Mouse (Mus musculus): ENCODE results near the gene 4933427D14Rik. TPM values are rescaled to one million over a fixed set of nuclear protein-coding genes. Genes with fewer than 3 reads are reported as not detected.
A peak's percentile ranks its signal among the peaks of the same experiment; 100 is the strongest.

The 4933427D14Rik gene
- polyA plus RNA-seq, 1 experiment from 2014 or later: 26.3 TPM

GRCm38 (mm10) chr11:72155186-72155980 is 51.9 kb downstream of the 4933427D14Rik start:
- peaks cover 11% of the 10 kb centered on the region for H3K4me1 ChIP-seq (replicated peaks)
- no peak for ATAC-seq (ENCODE audit: low FRiP score)
- no peak overlapping the region for H3K4me2 ChIP-seq
- H3K9me3 ChIP-seq: no peaks in the 10 kb centered on the region
- H3K9ac ChIP-seq: 0 out of 2 replicates have a peak overlapping the region, but pooled peaks have one; percentile 39
- peaks cover 68% of the 10 kb centered on the region for H3K36me3 ChIP-seq
- WGBS: 55% methylated on average over 11 of the region's 11 CpGs
- H3K4me3 ChIP-seq: no peak overlapping the region
- H3K27ac ChIP-seq: peak overlapping the region; percentile 71
- no peaks in the 10 kb centered on the region for H3K27me3 ChIP-seq

GRCm38 (mm10) chr11:72153122-72153862 is 54.0 kb downstream of the 4933427D14Rik start:
- Histone ChIP-seq H3K36me3 (peaks cover 49% of the 10 kb centered on the region), H3K4me3 (no peak overlapping the region), H3K27ac (no peak overlapping the region), H3K27me3 (no peaks in the 10 kb centered on the region), H3K9ac (no peak overlapping the region), H3K4me2 (no peak overlapping the region), H3K4me1 (replicated peaks) (peaks cover 16% of the 10 kb centered on the region), H3K9me3 (no peaks in the 10 kb centered on the region)
- 84% methylated on average over 12 of the region's 12 CpGs for WGBS
- no peak for ATAC-seq (ENCODE audit: low FRiP score)

- H3K4me2 ChIP-seq: no peak overlapping the region
- H3K27me3 ChIP-seq: no peaks in the 10 kb centered on the region
- H3K36me3 ChIP-seq: peaks cover 33% of the 10 kb centered on the region
- WGBS: 67% methylated on average over 2 of the region's 2 CpGs
- no peak for ATAC-seq (ENCODE audit: low FRiP score)
- peaks cover 26% of the 10 kb centered on the region for H3K4me1 ChIP-seq (replicated peaks)
- H3K9me3 ChIP-seq: no peaks in the 10 kb centered on the region
- H3K4me3 ChIP-seq: no peak overlapping the region
- no peak overlapping the region for H3K9ac ChIP-seq
- H3K27ac ChIP-seq: no peak overlapping the region
These were observed 56.1 kb downstream of the 4933427D14Rik start for GRCm38 (mm10) chr11:72151120-72151519.

DNA sequence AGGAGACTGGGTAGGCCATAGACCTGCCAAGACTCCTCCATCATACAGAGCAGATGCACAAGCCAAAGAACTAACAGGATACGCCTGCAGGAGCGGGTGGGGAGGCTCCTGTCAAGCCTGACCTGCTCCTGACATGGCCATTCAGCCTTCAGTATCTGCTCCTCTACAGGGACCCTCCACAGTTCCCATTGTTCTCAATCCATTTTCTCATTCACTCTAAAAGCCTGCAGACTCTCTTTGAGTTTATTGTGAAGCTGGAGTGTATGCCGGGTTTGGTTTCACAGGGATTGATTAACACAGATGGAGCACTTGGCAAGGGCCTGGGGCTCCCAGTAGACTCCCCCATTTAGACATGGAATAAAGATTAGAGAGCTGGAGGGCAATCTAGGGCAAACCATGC is 59.3 kb downstream of the 4933427D14Rik start:
- WGBS: 15% methylated on average over 3 of the region's 3 CpGs
- peak; percentile 60; the same call in 1 of the 2 replicates for ATAC-seq (ENCODE audit: low FRiP score)
- peaks cover 25% of the 10 kb centered on the region for H3K4me1 ChIP-seq (replicated peaks)
- peak overlapping the region; percentile 66; the same call in 1 of the 2 replicates for H3K27ac ChIP-seq
- H3K27me3 ChIP-seq: no peaks in the 10 kb centered on the region
- no peak overlapping the region for H3K4me3 ChIP-seq
- no peak overlapping the region for H3K4me2 ChIP-seq
- H3K9me3 ChIP-seq: no peaks in the 10 kb centered on the region
- peaks cover 7% of the 10 kb centered on the region for H3K36me3 ChIP-seq
- no peak overlapping the region for H3K9ac ChIP-seq

GRCm38 (mm10) chr11:72145877-72146248 is 61.4 kb downstream of the 4933427D14Rik start:
- Histone ChIP-seq H3K36me3 (no peaks in the 10 kb centered on the region), H3K4me1 (replicated peaks) (peaks cover 32% of the 10 kb centered on the region), H3K4me3 (no peak overlapping the region), H3K9ac (no peak overlapping the region), H3K27me3 (no peaks in the 10 kb centered on the region), H3K4me2 (no peak overlapping the region), H3K27ac (no peak overlapping the region), H3K9me3 (no peaks in the 10 kb centered on the region)
- ATAC-seq (ENCODE audit: low FRiP score): no peak
- 84% methylated on average over 1 of the region's 1 CpGs for WGBS

GRCm38 (mm10) chr11:72145182-72145876 is 61.9 kb downstream of the 4933427D14Rik start:
- Histone ChIP-seq H3K27me3 (no peaks in the 10 kb centered on the region), H3K27ac (no peak overlapping the region), H3K9ac (no peak overlapping the region), H3K4me1 (replicated peaks) (peaks cover 37% of the 10 kb centered on the region), H3K4me2 (no peak overlapping the region), H3K36me3 (no peaks in the 10 kb centered on the region), H3K4me3 (no peak overlapping the region), H3K9me3 (no peaks in the 10 kb centered on the region)
- 10% methylated on average over 2 of the region's 2 CpGs for WGBS
- ATAC-seq (ENCODE audit: low FRiP score): no peak

DNA sequence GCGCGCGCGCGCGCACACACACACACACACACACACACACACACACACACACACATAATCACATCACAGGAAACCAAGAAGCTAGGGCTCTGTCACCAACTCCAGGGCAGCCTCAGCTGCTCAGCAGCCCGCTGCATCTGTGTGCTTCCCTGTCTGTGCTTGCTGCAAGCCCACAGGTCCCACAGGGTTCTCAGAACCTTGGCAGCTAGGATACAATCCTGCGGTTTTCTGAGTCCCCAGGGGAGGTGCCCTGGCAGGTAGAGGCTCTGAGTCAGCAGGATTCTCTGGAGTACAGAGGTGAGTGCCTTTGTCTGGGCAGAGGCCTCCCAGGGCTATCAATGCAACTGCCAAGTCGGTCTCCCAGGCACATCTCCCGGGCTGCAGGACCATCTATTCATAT is 64.4 kb downstream of the 4933427D14Rik start:
- Histone ChIP-seq H3K36me3 (no peaks in the 10 kb centered on the region), H3K4me1 (replicated peaks) (peaks cover 27% of the 10 kb centered on the region), H3K27ac (peak overlapping the region; percentile 70), H3K4me3 (no peak overlapping the region), H3K9ac (peak overlapping the region; percentile 9; the same call in 1 of the 2 replicates), H3K27me3 (peaks cover 11% of the 10 kb centered on the region), H3K4me2 (0 out of 2 replicates have a peak overlapping the region, but pooled peaks have one; percentile 11), H3K9me3 (no peaks in the 10 kb centered on the region)
- ATAC-seq (ENCODE audit: low FRiP score): no peak
- 32% methylated on average over 10 of the region's 10 CpGs for WGBS

DNA sequence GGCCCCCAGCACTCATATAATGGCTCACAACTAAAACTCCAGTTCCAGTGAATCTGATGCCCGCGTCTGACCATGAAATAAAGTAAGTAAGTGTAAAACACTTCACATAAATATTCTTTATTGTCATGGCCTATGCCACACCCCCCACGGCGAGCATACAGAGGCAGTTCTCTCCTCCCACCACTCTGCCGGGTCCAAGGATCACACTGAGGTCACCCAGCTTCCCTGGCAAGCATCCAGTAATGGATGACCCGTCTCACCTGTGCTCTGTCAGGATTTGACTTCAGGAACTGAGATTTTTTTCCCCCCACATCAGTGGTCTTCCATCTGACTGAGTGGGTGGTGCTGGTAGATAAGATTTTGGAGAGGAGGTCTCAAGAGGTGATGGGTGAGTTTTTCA is 67.1 kb downstream of the 4933427D14Rik start:
- H3K4me3 ChIP-seq: no peak overlapping the region
- ATAC-seq (ENCODE audit: low FRiP score): no peak

DNA sequence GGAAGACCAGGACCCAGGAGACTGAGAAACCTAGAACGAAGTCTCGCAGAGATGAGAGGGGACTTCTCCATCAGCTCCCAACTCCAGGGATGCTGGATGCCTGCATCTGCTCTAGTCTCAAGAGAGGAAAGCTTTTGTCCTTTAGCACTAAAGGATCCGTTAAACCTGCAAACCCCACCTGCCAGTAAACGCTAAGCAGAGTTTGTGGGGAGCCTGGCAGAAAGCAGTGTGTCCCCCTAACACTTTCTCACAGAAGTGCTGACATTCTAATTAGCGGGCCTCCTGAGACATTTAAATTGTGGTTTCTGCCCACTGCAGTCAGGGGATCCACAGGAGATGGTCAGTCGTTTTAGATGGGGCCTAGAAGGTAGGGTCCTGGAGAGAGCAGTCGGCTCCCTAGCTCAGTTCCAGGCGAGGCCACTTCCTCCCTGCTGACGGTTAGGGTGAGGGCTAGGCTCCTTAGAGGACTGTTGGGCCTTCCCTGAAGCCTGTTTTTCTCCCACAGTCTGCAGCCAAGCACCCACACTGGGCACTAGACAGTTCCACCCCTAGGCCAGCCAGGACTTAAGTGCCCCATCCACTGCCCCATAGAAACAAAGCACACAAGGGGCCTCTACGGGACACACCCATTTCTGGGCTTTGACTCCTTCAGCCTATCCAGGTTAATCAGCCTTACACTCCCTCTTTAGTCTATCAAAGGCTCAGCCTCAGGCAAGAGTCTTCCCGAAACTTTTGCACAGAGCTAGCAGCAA is 70.9 kb downstream of the 4933427D14Rik start:
- Histone ChIP-seq H3K36me3 (no peaks in the 10 kb centered on the region), H3K27ac (peak overlapping the region; percentile 40; the same call in 1 of the 2 replicates), H3K4me1 (replicated peaks) (peaks cover 46% of the 10 kb centered on the region), H3K9ac (peak overlapping the region; percentile 87), H3K4me3 (peak overlapping the region; percentile 68), H3K9me3 (no peaks in the 10 kb centered on the region), H3K27me3 (peaks cover 72% of the 10 kb centered on the region), H3K4me2 (peak overlapping the region; percentile 95)
- no peak for ATAC-seq (ENCODE audit: low FRiP score)
- WGBS: 28% methylated on average over 11 of the region's 11 CpGs

More for the DNA sequence above, 67.1 kb downstream of the 4933427D14Rik start:
- H3K36me3 ChIP-seq: no peaks in the 10 kb centered on the region
- no peak overlapping the region; the same call in 1 of the 2 replicates for H3K9ac ChIP-seq
- peaks cover 35% of the 10 kb centered on the region for H3K4me1 ChIP-seq (replicated peaks)
- H3K4me2 ChIP-seq: no peak overlapping the region
- no peaks in the 10 kb centered on the region for H3K9me3 ChIP-seq
- no peak overlapping the region for H3K27ac ChIP-seq
- WGBS: 74% methylated on average over 6 of the region's 6 CpGs
- peaks cover 34% of the 10 kb centered on the region for H3K27me3 ChIP-seq

- Histone ChIP-seq H3K4me3 (peak within 1 kb of the TSS; percentile 68), H3K4me2 (peak within 1 kb of the TSS; percentile 95), H3K4me1 (replicated peaks) (peaks cover 43% of the 10 kb centered on the region), H3K27ac (peak within 1 kb of the TSS; percentile 40; the same call in 1 of the 2 replicates), H3K36me3 (no peaks in the 10 kb centered on the region), H3K9ac (peak within 1 kb of the TSS; percentile 87), H3K9me3 (no peaks in the 10 kb centered on the region), H3K27me3 (peaks cover 75% of the 10 kb centered on the region)
- under 1% methylated on average over 81 of the region's 107 CpGs for WGBS
- ATAC-seq (ENCODE audit: low FRiP score): peak; percentile 54; the same call in 1 of the 2 replicates
These were observed 71.7 kb downstream of the 4933427D14Rik start, which contains the start of gene Pitpnm3 for GRCm38 (mm10) chr11:72135383-72136158. TSS of gene Pitpnm3 (minus strand) at chr11:72135778.
